Mouse (Mus musculus): ENCODE measurements around the gene 6430548M08Rik. TPM values are rescaled to one million over a fixed set of nuclear protein-coding genes. Genes with fewer than 3 reads are reported as not detected.

Gene 6430548M08Rik
- total and polyA plus RNA-seq, 2 experiments: 2.4 to 2.9 TPM

- peaks cover 9% of the 10 kb centered on the region for H3K4me1 ChIP-seq (ENCODE audit: control insufficient read depth, insufficient read depth, low read length)
- H3K79me2 ChIP-seq (ENCODE audit: control insufficient read depth, insufficient read depth, low read length): no peaks in the 10 kb centered on the region
- no peak for DNase-seq (ENCODE audit: extremely low read depth, low read depth, low spot score)
- TF ChIP-seq POLR2A (IDR thresholded peaks at IDR 0.05; ENCODE audit: extremely low read depth, insufficient read depth, low read length) (no peak), CTCF (IDR thresholded peaks at IDR 0.05; ENCODE audit: low read depth, low read length) (no peak)
- no peak overlapping the region for H3K9ac ChIP-seq (ENCODE audit: low read depth, low read length)
- WGBS: 92% methylated on average over 4 of the region's 4 CpGs
- no peak overlapping the region for H3K4me3 ChIP-seq (ENCODE audit: insufficient read depth, low read depth, low read length)
- H3K27me3 ChIP-seq (ENCODE audit: control insufficient read depth, insufficient read depth, low read length): no peaks in the 10 kb centered on the region
- no peak overlapping the region for H3K27ac ChIP-seq (replicated peaks; ENCODE audit: insufficient read depth, low read depth, low read length)
- H3K36me3 ChIP-seq (ENCODE audit: control insufficient read depth, insufficient read depth, low read length): no peaks in the 10 kb centered on the region
Measured at GRCm38 (mm10) chr8:120110966-120111365, 3.0 kb upstream of the 6430548M08Rik start.

GRCm38 (mm10) chr8:120111382-120111781, 2.6 kb upstream of the 6430548M08Rik start:
- DNase-seq (ENCODE audit: extremely low read depth, low read depth, low spot score): no peak
- Histone ChIP-seq H3K79me2 (ENCODE audit: control insufficient read depth, insufficient read depth, low read length) (no peaks in the 10 kb centered on the region), H3K27ac (replicated peaks; ENCODE audit: insufficient read depth, low read depth, low read length) (no peak overlapping the region), H3K9ac (ENCODE audit: low read depth, low read length) (no peak overlapping the region), H3K4me3 (ENCODE audit: insufficient read depth, low read depth, low read length) (no peak overlapping the region), H3K4me1 (ENCODE audit: control insufficient read depth, insufficient read depth, low read length) (peaks cover 9% of the 10 kb centered on the region), H3K36me3 (ENCODE audit: control insufficient read depth, insufficient read depth, low read length) (no peaks in the 10 kb centered on the region), H3K27me3 (ENCODE audit: control insufficient read depth, insufficient read depth, low read length) (no peaks in the 10 kb centered on the region)
- WGBS: 80% methylated on average over 4 of the region's 4 CpGs
- TF ChIP-seq POLR2A (IDR thresholded peaks at IDR 0.05; ENCODE audit: extremely low read depth, insufficient read depth, low read length) (no peak), CTCF (IDR thresholded peaks at IDR 0.05; ENCODE audit: low read depth, low read length) (no peak)

DNA sequence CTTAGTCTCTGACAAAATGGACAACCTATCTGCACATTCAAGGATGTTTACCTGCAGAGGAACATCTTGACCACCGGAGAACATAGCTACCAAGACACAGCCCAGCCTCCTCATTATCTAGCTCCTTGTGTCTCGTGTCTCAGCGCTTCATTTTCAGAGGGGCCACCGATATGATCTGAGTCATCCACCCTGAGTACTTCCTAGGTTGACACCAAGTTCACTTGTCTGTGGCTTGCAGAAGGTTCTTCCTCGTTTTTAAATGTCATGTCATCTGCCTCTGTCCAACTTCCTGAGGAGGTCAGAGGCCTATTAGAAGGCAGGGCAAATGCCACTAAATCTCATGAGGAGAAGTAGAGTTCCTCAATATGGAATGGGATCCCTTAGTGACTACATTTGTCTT, 1.4 kb upstream of the 6430548M08Rik start:
- DNase-seq (ENCODE audit: extremely low read depth, low read depth, low spot score): peak; percentile 49
- H3K79me2 ChIP-seq (ENCODE audit: control insufficient read depth, insufficient read depth, low read length): no peaks in the 10 kb centered on the region
- no peaks in the 10 kb centered on the region for H3K36me3 ChIP-seq (ENCODE audit: control insufficient read depth, insufficient read depth, low read length)
- H3K27ac ChIP-seq (replicated peaks; ENCODE audit: insufficient read depth, low read depth, low read length): peak overlapping the region; percentile 94
- no peak overlapping the region for H3K4me3 ChIP-seq (ENCODE audit: insufficient read depth, low read depth, low read length)
- TF ChIP-seq CTCF (IDR thresholded peaks at IDR 0.05; ENCODE audit: low read depth, low read length): no peak
- TF ChIP-seq POLR2A (IDR thresholded peaks at IDR 0.05; ENCODE audit: extremely low read depth, insufficient read depth, low read length): no peak
- peaks cover 9% of the 10 kb centered on the region for H3K4me1 ChIP-seq (ENCODE audit: control insufficient read depth, insufficient read depth, low read length)
- WGBS: 73% methylated on average over 5 of the region's 5 CpGs
- no peak overlapping the region for H3K9ac ChIP-seq (ENCODE audit: low read depth, low read length)
- no peaks in the 10 kb centered on the region for H3K27me3 ChIP-seq (ENCODE audit: control insufficient read depth, insufficient read depth, low read length)

GRCm38 (mm10) chr8:120113306-120113705, 646 bp upstream of the 6430548M08Rik start:
- H3K27me3 ChIP-seq (ENCODE audit: control insufficient read depth, insufficient read depth, low read length): no peaks in the 10 kb centered on the region
- H3K4me1 ChIP-seq (ENCODE audit: control insufficient read depth, insufficient read depth, low read length): peaks cover 9% of the 10 kb centered on the region
- H3K4me3 ChIP-seq (ENCODE audit: insufficient read depth, low read depth, low read length): peak overlapping the region; percentile 67
- no peaks in the 10 kb centered on the region for H3K79me2 ChIP-seq (ENCODE audit: control insufficient read depth, insufficient read depth, low read length)
- H3K9ac ChIP-seq (ENCODE audit: low read depth, low read length): peak overlapping the region; percentile 82
- peak; percentile 78 for DNase-seq (ENCODE audit: extremely low read depth, low read depth, low spot score)
- TF ChIP-seq POLR2A (IDR thresholded peaks at IDR 0.05; ENCODE audit: extremely low read depth, insufficient read depth, low read length) (no peak), CTCF (IDR thresholded peaks at IDR 0.05; ENCODE audit: low read depth, low read length) (no peak)
- no peaks in the 10 kb centered on the region for H3K36me3 ChIP-seq (ENCODE audit: control insufficient read depth, insufficient read depth, low read length)
- 4% methylated on average over 10 of the region's 10 CpGs for WGBS
- H3K27ac ChIP-seq (replicated peaks; ENCODE audit: insufficient read depth, low read depth, low read length): peak overlapping the region; percentile 94

DNA sequence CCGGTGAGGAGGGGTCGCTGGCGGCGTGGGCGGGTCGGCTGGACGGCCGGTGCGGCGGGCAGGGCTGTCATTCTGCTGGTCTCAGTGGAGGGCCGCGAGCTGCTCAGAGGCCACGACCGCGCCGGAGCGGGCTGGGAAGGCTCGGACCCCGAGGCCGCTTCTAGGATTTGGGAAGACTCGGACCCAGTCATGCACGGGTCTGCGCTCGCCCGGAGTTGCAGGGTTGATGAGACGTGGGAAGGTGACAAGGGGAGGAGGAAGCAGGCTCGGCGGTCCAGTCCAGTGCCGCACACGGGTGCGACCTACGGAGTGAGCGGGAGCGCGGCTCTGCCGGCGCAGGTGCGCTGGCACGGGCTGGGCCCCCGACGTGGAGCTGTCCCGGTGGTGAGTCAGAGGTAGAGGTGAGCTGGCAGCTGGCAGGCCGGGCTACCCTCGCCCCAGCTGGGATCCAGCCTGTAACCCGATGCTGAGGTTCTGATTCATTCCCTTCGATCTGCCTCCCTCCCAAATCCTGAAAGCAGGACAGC, 426 bp downstream of the 6430548M08Rik start:
- no peaks in the 10 kb centered on the region for H3K27me3 ChIP-seq (ENCODE audit: control insufficient read depth, insufficient read depth, low read length)
- TF ChIP-seq CTCF (IDR thresholded peaks at IDR 0.05; ENCODE audit: low read depth, low read length) (no peak), POLR2A (IDR thresholded peaks at IDR 0.05; ENCODE audit: extremely low read depth, insufficient read depth, low read length) (no peak)
- H3K27ac ChIP-seq (replicated peaks; ENCODE audit: insufficient read depth, low read depth, low read length): no peak overlapping the region
- DNase-seq (ENCODE audit: extremely low read depth, low read depth, low spot score): no peak
- 2% methylated on average over 46 of the region's 46 CpGs for WGBS
- no peaks in the 10 kb centered on the region for H3K36me3 ChIP-seq (ENCODE audit: control insufficient read depth, insufficient read depth, low read length)
- no peaks in the 10 kb centered on the region for H3K79me2 ChIP-seq (ENCODE audit: control insufficient read depth, insufficient read depth, low read length)
- peak overlapping the region; percentile 70 for H3K4me3 ChIP-seq (ENCODE audit: insufficient read depth, low read depth, low read length)
- H3K4me1 ChIP-seq (ENCODE audit: control insufficient read depth, insufficient read depth, low read length): peaks cover 9% of the 10 kb centered on the region
- H3K9ac ChIP-seq (ENCODE audit: low read depth, low read length): peak overlapping the region; percentile 82

- no peak for DNase-seq (ENCODE audit: extremely low read depth, low read depth, low spot score)
- Histone ChIP-seq H3K9ac (ENCODE audit: low read depth, low read length) (no peak overlapping the region), H3K27ac (replicated peaks; ENCODE audit: insufficient read depth, low read depth, low read length) (no peak overlapping the region), H3K4me3 (ENCODE audit: insufficient read depth, low read depth, low read length) (no peak overlapping the region), H3K4me1 (ENCODE audit: control insufficient read depth, insufficient read depth, low read length) (peaks cover 9% of the 10 kb centered on the region), H3K79me2 (ENCODE audit: control insufficient read depth, insufficient read depth, low read length) (0 out of 2 replicates have a peak, but pooled peaks cover 3% of the 10 kb centered on the region), H3K27me3 (ENCODE audit: control insufficient read depth, insufficient read depth, low read length) (no peaks in the 10 kb centered on the region), H3K36me3 (ENCODE audit: control insufficient read depth, insufficient read depth, low read length) (no peaks in the 10 kb centered on the region)
- WGBS: 71% methylated on average over 7 of the region's 7 CpGs
- TF ChIP-seq CTCF (IDR thresholded peaks at IDR 0.05; ENCODE audit: low read depth, low read length): no peak
- TF ChIP-seq POLR2A (IDR thresholded peaks at IDR 0.05; ENCODE audit: extremely low read depth, insufficient read depth, low read length): no peak
Measured at GRCm38 (mm10) chr8:120116600-120116999, 2.6 kb downstream of the 6430548M08Rik start.
